Mouse (Mus musculus) intestine, embryonic 15.5 days (tissue): Measurements from ENCODE around the gene Gabrg3. TPM values are rescaled to one million over a fixed set of nuclear protein-coding genes. Genes with fewer than 3 reads are reported as not detected.

Experiments used
- ATAC-seq: fragments of 200-750 bp; cut with Nextera tagmentation; 2 replicates; pipeline ENCODE4 v1.8.0; 2017; ENCODE audit warnings: moderate TSS enrichment, moderate library complexity
- H3K27ac ChIP-seq: fragments of 300-500 bp; sonication (generic); 2 replicates; pipeline ENCODE4 v1.5.1; 2015; ENCODE audit warnings: mild to moderate bottlenecking, inconsistent platforms
- H3K27me3 ChIP-seq: fragments of 300-500 bp; sonication (generic); replicated peaks from 2 replicates; pipeline ENCODE4 v1.6.1; 2015; ENCODE audit warnings: inconsistent platforms
- H3K36me3 ChIP-seq: fragments of 300-500 bp; sonication (generic); 2 replicates; pipeline ENCODE4 v1.6.1; 2015; ENCODE audit warnings: inconsistent platforms
- H3K4me1 ChIP-seq: fragments of 300-500 bp; sonication (generic); replicated peaks from 2 replicates; pipeline ENCODE4 v1.6.1; 2015; ENCODE audit warnings: inconsistent platforms
- H3K4me2 ChIP-seq: fragments of 300-500 bp; sonication (generic); replicated peaks from 2 replicates; pipeline ENCODE4 v1.6.1; 2015; ENCODE audit warnings: mild to moderate bottlenecking, inconsistent platforms
- H3K4me3 ChIP-seq: fragments of 300-500 bp; sonication (generic); replicated peaks from 2 replicates; pipeline ENCODE4 v1.5.1; 2015; ENCODE audit warnings: inconsistent platforms
- H3K9ac ChIP-seq: fragments of 300-500 bp; sonication (generic); 2 replicates; pipeline ENCODE4 v1.6.1; 2015; ENCODE audit warnings: inconsistent platforms
- H3K9me3 ChIP-seq: fragments of 300-500 bp; sonication (generic); 2 replicates; pipeline ENCODE4 v1.6.1; 2016; ENCODE audit warnings: inconsistent platforms
- WGBS: fragments of 180-500 bp; shearing (Covaris S2); methylation state at CpG from one replicate; pipeline ENCODE4 v1.1.7; 2015; 5-methylcytosine and 5-hydroxymethylcytosine counted together
- polyA plus RNA-seq: library from polyadenylated mRNA; unstranded; fragments of >200 nt; fragmentation: Nextera tagmentation; extraction: Ambion mirVana; gene quantifications from 2 replicates; pipeline ENCODE4 v1.2.1, GENCODE M21; 2015

The Gabrg3 gene
- polyA plus RNA-seq, 1 experiment from 2014 or later: 0.68 TPM

GRCm38 (mm10) chr7:57363812-57364211 lies 23.2 kb downstream of the Gabrg3 start:
- Histone ChIP-seq H3K9me3 (no peaks in the 10 kb centered on the region), H3K4me2 (no peak overlapping the region), H3K27ac (no peak overlapping the region), H3K4me3 (no peak overlapping the region), H3K4me1 (no peaks in the 10 kb centered on the region), H3K36me3 (no peaks in the 10 kb centered on the region), H3K27me3 (no peaks in the 10 kb centered on the region), H3K9ac (no peak overlapping the region)
- no peak for ATAC-seq
- 47% methylated on average over 6 of the region's 6 CpGs for WGBS

- Histone ChIP-seq H3K4me2 (no peak overlapping the region), H3K27me3 (no peaks in the 10 kb centered on the region), H3K36me3 (no peaks in the 10 kb centered on the region), H3K9ac (no peak overlapping the region), H3K4me1 (no peaks in the 10 kb centered on the region), H3K9me3 (no peaks in the 10 kb centered on the region), H3K4me3 (no peak overlapping the region), H3K27ac (no peak overlapping the region)
- whole genome bisulfite sequencing: 60% methylated on average over 6 of the region's 6 CpGs
- ATAC-seq: no peak
Measured at GRCm38 (mm10) chr7:57357871-57358540, 29.0 kb downstream of the Gabrg3 start.

GRCm38 (mm10) chr7:57356565-57357301 lies 30.3 kb downstream of the Gabrg3 start:
- no peaks in the 10 kb centered on the region for H3K9me3 ChIP-seq
- ATAC-seq: no peak
- H3K4me1 ChIP-seq: no peaks in the 10 kb centered on the region
- no peak overlapping the region for H3K9ac ChIP-seq
- WGBS: 81% methylated on average over 8 of the region's 8 CpGs
- no peaks in the 10 kb centered on the region for H3K36me3 ChIP-seq
- no peak overlapping the region for H3K4me3 ChIP-seq
- no peak overlapping the region for H3K27ac ChIP-seq
- H3K4me2 ChIP-seq: no peak overlapping the region
- H3K27me3 ChIP-seq: no peaks in the 10 kb centered on the region

GRCm38 (mm10) chr7:57348774-57349173 lies 38.2 kb downstream of the Gabrg3 start:
- WGBS: 83% methylated on average over 1 of the region's 1 CpGs
- no peak overlapping the region for H3K27ac ChIP-seq
- no peaks in the 10 kb centered on the region for H3K9me3 ChIP-seq
- H3K4me1 ChIP-seq: no peaks in the 10 kb centered on the region
- H3K4me3 ChIP-seq: no peak overlapping the region
- H3K36me3 ChIP-seq: no peaks in the 10 kb centered on the region
- H3K9ac ChIP-seq: no peak overlapping the region
- H3K4me2 ChIP-seq: no peak overlapping the region
- no peaks in the 10 kb centered on the region for H3K27me3 ChIP-seq
- no peak for ATAC-seq

GRCm38 (mm10) chr7:57341910-57342309 lies 45.1 kb downstream of the Gabrg3 start:
- no peaks in the 10 kb centered on the region for H3K4me1 ChIP-seq
- H3K27me3 ChIP-seq: no peaks in the 10 kb centered on the region
- peak; percentile 78; the same call in 1 of the 2 replicates for ATAC-seq
- H3K9me3 ChIP-seq: no peaks in the 10 kb centered on the region
- H3K4me2 ChIP-seq: no peak overlapping the region
- H3K9ac ChIP-seq: no peak overlapping the region
- H3K27ac ChIP-seq: no peak overlapping the region
- 58% methylated on average over 8 of the region's 8 CpGs for WGBS
- no peak overlapping the region for H3K4me3 ChIP-seq
- no peaks in the 10 kb centered on the region for H3K36me3 ChIP-seq

DNA sequence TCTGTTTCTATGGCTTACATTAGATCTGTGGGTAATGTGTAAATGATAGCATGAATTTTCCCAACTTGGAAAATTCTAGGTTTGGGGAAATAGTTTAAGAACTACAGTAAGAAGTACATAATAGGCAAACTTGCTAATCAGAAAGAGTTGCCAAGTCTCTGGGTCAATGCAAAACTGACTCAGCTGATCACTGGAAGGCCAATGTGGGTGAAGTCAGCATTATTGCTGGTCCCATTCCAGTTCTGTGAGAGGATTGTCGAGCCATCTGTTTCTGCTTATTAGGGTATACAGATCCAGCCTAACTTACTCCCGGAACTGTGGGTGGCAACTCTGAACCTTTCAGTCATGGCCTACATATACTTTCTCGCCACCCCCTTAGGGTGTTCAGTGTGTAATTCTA lies 55.8 kb downstream of the Gabrg3 start:
- Histone ChIP-seq H3K9ac (no peak overlapping the region), H3K4me3 (no peak overlapping the region), H3K36me3 (no peaks in the 10 kb centered on the region), H3K9me3 (no peaks in the 10 kb centered on the region), H3K4me2 (no peak overlapping the region), H3K27me3 (no peaks in the 10 kb centered on the region), H3K4me1 (no peaks in the 10 kb centered on the region), H3K27ac (no peak overlapping the region)
- 89% methylated on average over 3 of the region's 3 CpGs for WGBS
- ATAC-seq: no peak

GRCm38 (mm10) chr7:57330240-57330639 lies 56.7 kb downstream of the Gabrg3 start:
- Histone ChIP-seq H3K27me3 (no peaks in the 10 kb centered on the region), H3K27ac (no peak overlapping the region), H3K4me2 (no peak overlapping the region), H3K9me3 (no peaks in the 10 kb centered on the region), H3K4me3 (no peak overlapping the region), H3K4me1 (no peaks in the 10 kb centered on the region), H3K36me3 (no peaks in the 10 kb centered on the region), H3K9ac (no peak overlapping the region)
- ATAC-seq: no peak
- WGBS: 83% methylated on average over 4 of the region's 4 CpGs

DNA sequence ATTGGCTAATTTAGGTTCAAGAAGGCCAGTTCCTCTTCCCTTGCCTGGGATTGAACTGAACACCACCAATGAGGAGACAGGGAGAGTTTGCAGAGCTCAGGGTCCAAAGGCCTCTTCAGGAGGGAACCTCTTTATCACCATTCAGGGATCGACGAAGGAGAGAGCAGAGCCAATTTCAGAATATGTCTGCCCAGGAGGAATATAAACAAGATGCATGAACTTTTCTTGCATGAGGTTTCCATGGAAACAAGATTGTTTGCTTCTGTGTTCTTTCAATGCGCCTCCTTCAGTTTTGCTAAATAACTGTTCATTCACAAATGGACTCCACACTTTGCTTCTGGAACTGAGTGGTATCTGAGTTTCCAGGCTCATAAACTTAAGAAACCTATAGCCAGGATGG lies 62.5 kb downstream of the Gabrg3 start:
- ATAC-seq: peak; percentile 43; the same call in 1 of the 2 replicates
- H3K9ac ChIP-seq: no peak overlapping the region
- no peaks in the 10 kb centered on the region for H3K4me1 ChIP-seq
- WGBS: 47% methylated on average over 3 of the region's 3 CpGs
- H3K9me3 ChIP-seq: no peaks in the 10 kb centered on the region
- H3K27me3 ChIP-seq: no peaks in the 10 kb centered on the region
- no peak overlapping the region for H3K4me2 ChIP-seq
- H3K4me3 ChIP-seq: no peak overlapping the region
- H3K27ac ChIP-seq: no peak overlapping the region
- no peaks in the 10 kb centered on the region for H3K36me3 ChIP-seq

- no peak for ATAC-seq
- WGBS: 69% methylated on average over 1 of the region's 1 CpGs
- Histone ChIP-seq H3K4me2 (no peak overlapping the region), H3K9ac (no peak overlapping the region), H3K4me3 (no peak overlapping the region), H3K9me3 (no peaks in the 10 kb centered on the region), H3K4me1 (no peaks in the 10 kb centered on the region), H3K27me3 (no peaks in the 10 kb centered on the region), H3K36me3 (no peaks in the 10 kb centered on the region), H3K27ac (no peak overlapping the region)
Measured at GRCm38 (mm10) chr7:57322086-57322485, 64.9 kb downstream of the Gabrg3 start.

- Histone ChIP-seq H3K9ac (no peak overlapping the region), H3K9me3 (no peaks in the 10 kb centered on the region), H3K27ac (no peak overlapping the region), H3K4me3 (no peak overlapping the region), H3K27me3 (no peaks in the 10 kb centered on the region), H3K4me2 (no peak overlapping the region), H3K4me1 (no peaks in the 10 kb centered on the region), H3K36me3 (no peaks in the 10 kb centered on the region)
- no peak for ATAC-seq
- WGBS: 88% methylated on average over 1 of the region's 1 CpGs
Measured at GRCm38 (mm10) chr7:57314971-57315370, 72.0 kb downstream of the Gabrg3 start.

- no peak for ATAC-seq
- Histone ChIP-seq H3K4me1 (no peaks in the 10 kb centered on the region), H3K36me3 (no peaks in the 10 kb centered on the region), H3K27me3 (no peaks in the 10 kb centered on the region), H3K9me3 (no peaks in the 10 kb centered on the region), H3K4me3 (no peak overlapping the region), H3K4me2 (no peak overlapping the region), H3K9ac (no peak overlapping the region), H3K27ac (no peak overlapping the region)
- 85% methylated on average over 2 of the region's 2 CpGs for WGBS
Measured at GRCm38 (mm10) chr7:57312018-57312417, 75.0 kb downstream of the Gabrg3 start.

DNA sequence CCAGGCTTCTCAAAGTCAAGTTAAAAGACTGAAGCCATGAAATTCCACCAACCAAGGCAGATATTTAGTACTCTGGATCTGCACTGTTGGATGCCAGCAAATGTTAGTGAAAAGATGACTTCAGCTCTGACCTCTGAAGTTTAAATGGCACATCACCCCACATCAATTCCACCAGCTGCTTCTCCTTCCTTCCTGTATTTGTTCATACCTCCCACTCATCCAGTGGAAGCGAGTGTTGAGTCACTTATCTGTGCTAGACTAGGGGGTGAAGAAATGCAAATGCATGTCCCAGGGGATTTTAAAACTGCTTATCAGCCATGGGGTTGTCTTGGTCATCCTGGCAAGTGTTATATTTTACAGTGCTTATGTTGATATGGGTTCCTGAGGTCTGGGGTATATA lies 79.7 kb downstream of the Gabrg3 start:
- Histone ChIP-seq H3K4me3 (no peak overlapping the region), H3K4me1 (no peaks in the 10 kb centered on the region), H3K4me2 (no peak overlapping the region), H3K27me3 (no peaks in the 10 kb centered on the region), H3K27ac (no peak overlapping the region), H3K36me3 (no peaks in the 10 kb centered on the region), H3K9me3 (no peaks in the 10 kb centered on the region), H3K9ac (no peak overlapping the region)
- ATAC-seq: no peak
- WGBS: 54% methylated on average over 1 of the region's 1 CpGs

DNA sequence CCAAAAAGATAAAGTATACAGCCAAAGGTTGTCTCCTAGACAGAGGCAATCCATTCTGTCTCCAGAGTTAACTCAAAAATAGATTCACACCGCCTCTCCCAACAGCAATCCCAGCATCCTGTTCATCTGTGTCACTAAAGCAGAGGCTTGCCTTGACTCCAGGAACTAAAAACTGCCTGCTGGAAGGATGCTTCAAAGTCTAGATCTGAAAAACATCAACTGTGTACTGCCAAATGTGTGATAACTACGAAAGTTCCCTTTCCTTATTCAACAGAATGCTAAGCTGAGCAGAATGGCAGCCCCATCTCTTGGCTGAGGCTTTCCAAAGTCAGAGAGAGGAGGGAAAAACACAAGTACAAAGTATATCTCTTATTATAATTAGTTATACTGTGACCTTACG lies 90.3 kb downstream of the Gabrg3 start:
- 73% methylated on average over 3 of the region's 3 CpGs for WGBS
- H3K36me3 ChIP-seq: no peaks in the 10 kb centered on the region
- no peak for ATAC-seq

More for the DNA sequence above, 90.3 kb downstream of the Gabrg3 start:
- Histone ChIP-seq H3K4me1 (no peaks in the 10 kb centered on the region), H3K27ac (no peak overlapping the region), H3K27me3 (no peaks in the 10 kb centered on the region), H3K4me2 (no peak overlapping the region), H3K9me3 (no peaks in the 10 kb centered on the region), H3K4me3 (no peak overlapping the region), H3K9ac (no peak overlapping the region)
